ENCODE assay signal across 8 mouse cellular contexts in genomic region chr4:150238433-150239086, GRCm38 (mm10). TPM values are rescaled to one million over a fixed set of nuclear protein-coding genes. Genes with fewer than 3 reads are reported as not detected.
DNase-seq lines count a peak whose midpoint lies in the region; ATAC-seq and TF ChIP-seq lines count a peak whose summit lies in the region.

No protein-coding gene starts in this region.

- TF ChIP-seq CTCF in bone marrow macrophage, adult 2 months (IDR thresholded peaks at IDR 0.05; ENCODE audit: low read depth, low read length): no peak

- H3K36me3 ChIP-seq in heart, embryonic 16.5 days (ENCODE audit: control insufficient read depth, insufficient read depth): peaks cover 42% of the 10 kb centered on the region
- peaks cover 38% of the 10 kb centered on the region for H3K36me3 ChIP-seq in liver, embryonic 11.5 days (ENCODE audit: control insufficient read depth, insufficient read depth, low read length)

- peak overlapping the region; percentile 87 for H3K9ac ChIP-seq in heart, embryonic 16.5 days (ENCODE audit: low read length)
- H3K9ac ChIP-seq in liver, embryonic 11.5 days (ENCODE audit: low read depth, low read length): peak overlapping the region; percentile 90

- H3K4me3 ChIP-seq in bone marrow macrophage, adult 2 months (ENCODE audit: insufficient read depth, low read length): peak overlapping the region; percentile 88
- peak overlapping the region; percentile 82 for H3K4me3 ChIP-seq in heart, embryonic 16.5 days (ENCODE audit: low read length)
- H3K4me3 ChIP-seq in liver, embryonic 11.5 days (ENCODE audit: low read depth, low read length): peak overlapping the region; percentile 71

- 11% methylated on average over 3 of the region's 3 CpGs for WGBS in heart, embryonic 16.5 days
- WGBS in liver, embryonic 11.5 days: 4% methylated on average over 3 of the region's 3 CpGs

- no peaks in the 10 kb centered on the region for H3K9me3 ChIP-seq in heart, embryonic 16.5 days (replicated peaks; ENCODE audit: control insufficient read depth, low read length)
- H3K9me3 ChIP-seq in liver, embryonic 11.5 days (ENCODE audit: control insufficient read depth, low read length): no peaks in the 10 kb centered on the region

- H3K4me1 ChIP-seq in bone marrow macrophage, adult 2 months (ENCODE audit: control insufficient read depth, insufficient read depth, low read length): peaks cover 46% of the 10 kb centered on the region
- peaks cover 62% of the 10 kb centered on the region for H3K4me1 ChIP-seq in heart, embryonic 16.5 days (ENCODE audit: control insufficient read depth, insufficient read depth, low read length)
- H3K4me1 ChIP-seq in liver, embryonic 11.5 days (replicated peaks; ENCODE audit: control insufficient read depth, insufficient read depth, low read length): peaks cover 48% of the 10 kb centered on the region

- TF ChIP-seq POLR2A in bone marrow macrophage, adult 2 months (IDR thresholded peaks at IDR 0.05; ENCODE audit: borderline replicate concordance, low read depth, low read length): no peak

- peak overlapping the region; percentile 70 for H3K27ac ChIP-seq in bone marrow macrophage, adult 2 months (ENCODE audit: insufficient read depth, low read depth, low read length)
- peak overlapping the region; percentile 90 for H3K27ac ChIP-seq in heart, embryonic 16.5 days (ENCODE audit: low read length)
- peak overlapping the region; percentile 82 for H3K27ac ChIP-seq in liver, embryonic 11.5 days (ENCODE audit: low read depth, low read length)

- H3K27me3 ChIP-seq in heart, embryonic 16.5 days (ENCODE audit: control insufficient read depth, insufficient read depth, low read length): no peaks in the 10 kb centered on the region
- H3K27me3 ChIP-seq in liver, embryonic 11.5 days (replicated peaks; ENCODE audit: control insufficient read depth, insufficient read depth, low read length): no peaks in the 10 kb centered on the region

- H3K4me2 ChIP-seq in heart, embryonic 16.5 days (ENCODE audit: low read depth, low read length): peak overlapping the region; percentile 76
- peak overlapping the region; percentile 93 for H3K4me2 ChIP-seq in liver, embryonic 11.5 days

- ATAC-seq in heart, embryonic 16.5 days (replicated peaks; ENCODE audit: extremely low read depth, insufficient read depth, low FRiP score): no peak
- ATAC-seq in liver, embryonic 11.5 days (replicated peaks; ENCODE audit: low FRiP score): no peak

- peak; percentile 48 for DNase-seq in gastrocnemius, postnatal 10 days
- no peak for DNase-seq in gastrocnemius, postnatal 4 days (ENCODE audit: low spot score in 2 of 2)
- DNase-seq in liver, embryonic 11.5 days (ENCODE audit: low spot score): no peak
- no peak for DNase-seq in urinary bladder, postnatal 4 days (ENCODE audit: low spot score in 2 of 2)
- DNase-seq in MN1 (ENCODE audit: low spot score): no peak
- DNase-seq in right cerebral cortex, postnatal 36 days (ENCODE audit: low spot score in 2 of 2): no peak

RNA-seq across cellular contexts. Expression of gene Eno1, which starts 2.0 kb away (rescaled TPM):
- 100 to 1,000 TPM; 469 to 474 TPM for total RNA-seq in gastrocnemius, postnatal 10 days (2021)
- 100 to 1,000 TPM; 479 to 529 TPM for total RNA-seq in gastrocnemius, postnatal 4 days (2021)
- polyA plus RNA-seq in bone marrow macrophage, adult 2 months (2012; ENCODE audit: insufficient read depth, insufficient read length, missing spikeins): 331 and 370 TPM in 2 replicates
- polyA plus RNA-seq in heart, embryonic 16.5 days (2015; fragmentation: Nextera tagmentation; extraction: Ambion mirVana): 1,672 and 1,922 TPM in 2 replicates
- polyA plus RNA-seq in liver, embryonic 11.5 days (2014; fragmentation: Nextera tagmentation; extraction: Ambion mirVana): 2,392 and 2,590 TPM in 2 replicates

RNA-seq across cellular contexts. Expression of gene Car6, which starts 37.4 kb away (rescaled TPM):
- not detected for total RNA-seq in gastrocnemius, postnatal 10 days (2021)
- total RNA-seq in gastrocnemius, postnatal 4 days (2021): under 1 TPM in 1 of 2 experiments, not detected in 1; 0.27 TPM
- polyA plus RNA-seq in bone marrow macrophage, adult 2 months (2012; ENCODE audit: insufficient read depth, insufficient read length, missing spikeins): not detected in 2 replicates
- polyA plus RNA-seq in heart, embryonic 16.5 days (2015; fragmentation: Nextera tagmentation; extraction: Ambion mirVana): not detected in 2 replicates
- not detected in 2 replicates for polyA plus RNA-seq in liver, embryonic 11.5 days (2014; fragmentation: Nextera tagmentation; extraction: Ambion mirVana)

RNA-seq across cellular contexts. Expression of gene Rere, which starts 42.9 kb away (rescaled TPM):
- total RNA-seq in gastrocnemius, postnatal 10 days (2021): 10 to 100 TPM; 53.8 to 56.9 TPM
- total RNA-seq in gastrocnemius, postnatal 4 days (2021): 10 to 100 TPM; 68.1 to 70.3 TPM
- polyA plus RNA-seq in bone marrow macrophage, adult 2 months (2012; ENCODE audit: insufficient read depth, insufficient read length, missing spikeins): 77.7 and 90.2 TPM in 2 replicates
- polyA plus RNA-seq in heart, embryonic 16.5 days (2015; fragmentation: Nextera tagmentation; extraction: Ambion mirVana): 18.0 and 18.5 TPM in 2 replicates
- 22.6 and 23.3 TPM in 2 replicates for polyA plus RNA-seq in liver, embryonic 11.5 days (2014; fragmentation: Nextera tagmentation; extraction: Ambion mirVana)
